Mouse (Mus musculus): Measurements from ENCODE around the gene Mrnip. TPM values are rescaled to one million over a fixed set of nuclear protein-coding genes. Genes with fewer than 3 reads are reported as not detected.
"Not testable (repeated sequence)": the region's sequence is repeated elsewhere in the genome, so short reads cannot be mapped to it uniquely, and the experiment has no call there.

Gene Mrnip
- polyA plus RNA-seq (2014; fragmentation: Nextera tagmentation; extraction: Ambion mirVana) = 15.5 and 17.3 TPM in 2 replicates

- Histone ChIP-seq H3K9ac (replicated peaks; ENCODE audit: low read depth, low read length) (peak within 1 kb of the TSS; percentile 71), H3K4me2 (replicated peaks; ENCODE audit: low read depth, low read length) (peak within 1 kb of the TSS; percentile 91), H3K27ac (ENCODE audit: low read length) (peak within 1 kb of the TSS; percentile 10; the same call in 1 of the 2 replicates), H3K4me3 (ENCODE audit: low read depth, low read length) (peak within 1 kb of the TSS; percentile 75), H3K36me3 (ENCODE audit: control insufficient read depth, insufficient read depth, low read length) (peaks cover 17% of the 10 kb centered on the region)
- not testable (repeated sequence) for H3K27me3 ChIP-seq (ENCODE audit: control insufficient read depth, insufficient read depth, low read length); H3K4me1 ChIP-seq (ENCODE audit: control insufficient read depth, insufficient read depth, low read length); H3K9me3 ChIP-seq (ENCODE audit: control insufficient read depth, low read depth, low read length)
- 4% methylated on average over 19 of the region's 19 CpGs for WGBS
- peak; percentile 16; the same call in 1 of the 2 replicates for ATAC-seq (ENCODE audit: insufficient number of reproducible peaks, insufficient read depth, low FRiP score, low read depth)
Measured at GRCm38 (mm10) chr11:50174111-50174729, at the start of gene Mrnip. Mrnip (plus strand) TSS chr11:50174444.

- H3K9me3 ChIP-seq (ENCODE audit: control insufficient read depth, low read depth, low read length) = no peaks in the 10 kb centered on the region
- no peaks in the 10 kb centered on the region for H3K36me3 ChIP-seq (ENCODE audit: control insufficient read depth, insufficient read depth, low read length)
- ATAC-seq (ENCODE audit: insufficient number of reproducible peaks, insufficient read depth, low FRiP score, low read depth) = no peak
- no peak overlapping the region for H3K9ac ChIP-seq (replicated peaks; ENCODE audit: low read depth, low read length)
- H3K4me1 ChIP-seq (ENCODE audit: control insufficient read depth, insufficient read depth, low read length) = 0 out of 2 replicates have a peak, but pooled peaks cover 5% of the 10 kb centered on the region
- WGBS = 6% methylated on average over 10 of the region's 10 CpGs
- no peak overlapping the region for H3K4me3 ChIP-seq (ENCODE audit: low read depth, low read length)
- H3K27me3 ChIP-seq (ENCODE audit: control insufficient read depth, insufficient read depth, low read length) = no peaks in the 10 kb centered on the region
- no peak overlapping the region for H3K27ac ChIP-seq (ENCODE audit: low read length)
- peak overlapping the region; percentile 27; the same call in 1 of the 2 replicates for H3K4me2 ChIP-seq (replicated peaks; ENCODE audit: low read depth, low read length)
Measured at GRCm38 (mm10) chr11:50127781-50128180, 46.5 kb upstream of the Mrnip start.

GRCm38 (mm10) chr11:50130811-50131766 lies 43.2 kb upstream of the Mrnip start, which contains the start of gene Tbc1d9b:
Tbc1d9b (plus strand) TSS chr11:50131396.
- under 1% methylated on average over 77 of the region's 77 CpGs for WGBS
- Histone ChIP-seq H3K4me1 (ENCODE audit: control insufficient read depth, insufficient read depth, low read length) (0 out of 2 replicates have a peak, but pooled peaks cover 8% of the 10 kb centered on the region), H3K9ac (replicated peaks; ENCODE audit: low read depth, low read length) (peak within 1 kb of the TSS; percentile 95), H3K27me3 (ENCODE audit: control insufficient read depth, insufficient read depth, low read length) (no peaks in the 10 kb centered on the region), H3K4me3 (ENCODE audit: low read depth, low read length) (peak within 1 kb of the TSS; percentile 80), H3K27ac (ENCODE audit: low read length) (peak within 1 kb of the TSS; percentile 71), H3K4me2 (replicated peaks; ENCODE audit: low read depth, low read length) (peak within 1 kb of the TSS; percentile 86), H3K36me3 (ENCODE audit: control insufficient read depth, insufficient read depth, low read length) (peaks cover 4% of the 10 kb centered on the region; the same call in 1 of the 2 replicates), H3K9me3 (ENCODE audit: control insufficient read depth, low read depth, low read length) (no peaks in the 10 kb centered on the region)
- ATAC-seq (ENCODE audit: insufficient number of reproducible peaks, insufficient read depth, low FRiP score, low read depth) = peak; percentile 89

- 13% methylated on average over 10 of the region's 10 CpGs for WGBS
- H3K9ac ChIP-seq (replicated peaks; ENCODE audit: low read depth, low read length) = peak overlapping the region; percentile 95
- 0 out of 2 replicates have a peak, but pooled peaks cover 8% of the 10 kb centered on the region for H3K4me1 ChIP-seq (ENCODE audit: control insufficient read depth, insufficient read depth, low read length)
- peaks cover 9% of the 10 kb centered on the region; the same call in 1 of the 2 replicates for H3K36me3 ChIP-seq (ENCODE audit: control insufficient read depth, insufficient read depth, low read length)
- ATAC-seq (ENCODE audit: insufficient number of reproducible peaks, insufficient read depth, low FRiP score, low read depth) = no peak
- H3K27me3 ChIP-seq (ENCODE audit: control insufficient read depth, insufficient read depth, low read length) = no peaks in the 10 kb centered on the region
- no peak overlapping the region for H3K27ac ChIP-seq (ENCODE audit: low read length)
- no peaks in the 10 kb centered on the region for H3K9me3 ChIP-seq (ENCODE audit: control insufficient read depth, low read depth, low read length)
- peak overlapping the region; percentile 86 for H3K4me2 ChIP-seq (replicated peaks; ENCODE audit: low read depth, low read length)
- H3K4me3 ChIP-seq (ENCODE audit: low read depth, low read length) = peak overlapping the region; percentile 80
Measured at GRCm38 (mm10) chr11:50131801-50132201, 42.4 kb upstream of the Mrnip start.

- Histone ChIP-seq H3K36me3 (ENCODE audit: control insufficient read depth, insufficient read depth, low read length) (peaks cover 9% of the 10 kb centered on the region; the same call in 1 of the 2 replicates), H3K4me3 (ENCODE audit: low read depth, low read length) (peak overlapping the region; percentile 80), H3K27ac (ENCODE audit: low read length) (no peak overlapping the region), H3K4me1 (ENCODE audit: control insufficient read depth, insufficient read depth, low read length) (0 out of 2 replicates have a peak, but pooled peaks cover 8% of the 10 kb centered on the region), H3K9ac (replicated peaks; ENCODE audit: low read depth, low read length) (peak overlapping the region; percentile 95; the same call in 1 of the 2 replicates), H3K9me3 (ENCODE audit: control insufficient read depth, low read depth, low read length) (no peaks in the 10 kb centered on the region), H3K27me3 (ENCODE audit: control insufficient read depth, insufficient read depth, low read length) (no peaks in the 10 kb centered on the region), H3K4me2 (replicated peaks; ENCODE audit: low read depth, low read length) (peak overlapping the region; percentile 86)
- no peak for ATAC-seq (ENCODE audit: insufficient number of reproducible peaks, insufficient read depth, low FRiP score, low read depth)
- 88% methylated on average over 6 of the region's 6 CpGs for WGBS
Measured at GRCm38 (mm10) chr11:50132265-50132664, 42.0 kb upstream of the Mrnip start.

GRCm38 (mm10) chr11:50134136-50134859 lies 39.9 kb upstream of the Mrnip start:
- 0 out of 2 replicates have a peak, but pooled peaks cover 8% of the 10 kb centered on the region for H3K4me1 ChIP-seq (ENCODE audit: control insufficient read depth, insufficient read depth, low read length)
- WGBS = 64% methylated on average over 10 of the region's 10 CpGs
- H3K27me3 ChIP-seq (ENCODE audit: control insufficient read depth, insufficient read depth, low read length) = no peaks in the 10 kb centered on the region
- H3K4me2 ChIP-seq (replicated peaks; ENCODE audit: low read depth, low read length) = no peak overlapping the region
- no peak overlapping the region for H3K4me3 ChIP-seq (ENCODE audit: low read depth, low read length)
- H3K9me3 ChIP-seq (ENCODE audit: control insufficient read depth, low read depth, low read length) = no peaks in the 10 kb centered on the region
- no peak overlapping the region for H3K9ac ChIP-seq (replicated peaks; ENCODE audit: low read depth, low read length)
- H3K27ac ChIP-seq (ENCODE audit: low read length) = no peak overlapping the region
- H3K36me3 ChIP-seq (ENCODE audit: control insufficient read depth, insufficient read depth, low read length) = peaks cover 14% of the 10 kb centered on the region
- ATAC-seq (ENCODE audit: insufficient number of reproducible peaks, insufficient read depth, low FRiP score, low read depth) = no peak

GRCm38 (mm10) chr11:50138206-50138822 lies 35.9 kb upstream of the Mrnip start:
- H3K27me3 ChIP-seq (ENCODE audit: control insufficient read depth, insufficient read depth, low read length) = no peaks in the 10 kb centered on the region
- H3K4me2 ChIP-seq (replicated peaks; ENCODE audit: low read depth, low read length) = no peak overlapping the region
- H3K4me3 ChIP-seq (ENCODE audit: low read depth, low read length) = no peak overlapping the region
- WGBS = 42% methylated on average over 10 of the region's 10 CpGs
- no peak overlapping the region for H3K27ac ChIP-seq (ENCODE audit: low read length)
- no peaks in the 10 kb centered on the region for H3K9me3 ChIP-seq (ENCODE audit: control insufficient read depth, low read depth, low read length)
- no peak overlapping the region for H3K9ac ChIP-seq (replicated peaks; ENCODE audit: low read depth, low read length)
- ATAC-seq (ENCODE audit: insufficient number of reproducible peaks, insufficient read depth, low FRiP score, low read depth) = no peak
- 0 out of 2 replicates have a peak, but pooled peaks cover 3% of the 10 kb centered on the region for H3K4me1 ChIP-seq (ENCODE audit: control insufficient read depth, insufficient read depth, low read length)
- H3K36me3 ChIP-seq (ENCODE audit: control insufficient read depth, insufficient read depth, low read length) = peaks cover 30% of the 10 kb centered on the region
